Comparison of ENCODE assay signal across 24 mouse cellular contexts in the genomic region with DNA sequence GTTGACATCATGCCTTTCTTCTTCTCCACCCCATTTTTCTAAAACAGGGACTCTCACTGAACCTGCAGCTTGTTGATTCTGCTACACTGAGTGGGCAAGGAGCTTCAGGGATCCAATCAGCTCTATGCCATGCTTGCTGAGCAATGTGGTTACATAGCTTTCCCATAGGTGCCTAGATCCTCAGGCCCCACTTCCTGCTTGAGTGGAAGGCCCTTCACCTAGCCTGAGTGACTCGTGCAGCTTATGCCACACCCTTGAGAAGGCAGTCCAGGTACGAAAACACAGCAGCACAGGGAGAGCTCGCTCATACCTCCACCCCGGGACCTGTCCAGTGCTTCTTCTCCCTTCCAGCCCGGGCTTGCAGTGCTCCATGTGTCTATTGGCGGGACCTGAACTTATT.
DNase-seq lines count a peak whose midpoint lies in the region; ATAC-seq and TF ChIP-seq lines count a peak whose summit lies in the region.
"Had no signal": no experiment of that assay in that cellular context is flagged by ENCODE, and none has a peak within 500 bp of the region (broad histone marks: within the 10 kb centered on the region; RNA-seq: fewer than 3 reads in every experiment).

No protein-coding gene starts in this region.

- no peak for DNase-seq in hindbrain, postnatal 0 days (ENCODE audit: low spot score)
- peak; percentile 86 for DNase-seq in lung, postnatal 0 days (ENCODE audit: low spot score)
- DNase-seq in lung, postnatal 10 days = no peak
- peak; percentile 43 for DNase-seq in stomach, postnatal 0 days (ENCODE audit: low spot score)
- DNase-seq: adrenal gland, adult 8-10 months; adrenal gland, postnatal 25 days; cerebellum, adult 11-12 months; cerebellum, adult 8-10 months; cerebellum, postnatal 10 days; cerebellum, postnatal 36 days; embryo, embryonic 11 days; gastrocnemius, postnatal 10 days; heart, adult 11 months had no signal

- H3K27ac ChIP-seq in hindbrain, embryonic 16.5 days (ENCODE audit: low read depth, low read length) = no peak overlapping the region
- no peak overlapping the region for H3K27ac ChIP-seq in hindbrain, postnatal 0 days
- H3K27ac ChIP-seq in lung, postnatal 0 days (ENCODE audit: low read length) = no peak overlapping the region
- no peak overlapping the region for H3K27ac ChIP-seq in stomach, embryonic 14.5 days (ENCODE audit: low read length)
- no peak overlapping the region for H3K27ac ChIP-seq in stomach, postnatal 0 days (replicated peaks)
- H3K27ac ChIP-seq in liver, embryonic 12.5 days = no peak overlapping the region
- H3K27ac ChIP-seq: embryonic facial prominence, embryonic 10.5 days; forebrain, embryonic 12.5 days; forebrain, embryonic 15.5 days; hindbrain, embryonic 12.5 days had no signal

- peaks cover 21% of the 10 kb centered on the region for H3K36me3 ChIP-seq in hindbrain, embryonic 16.5 days (ENCODE audit: control insufficient read depth, insufficient read depth, low read length)
- H3K36me3 ChIP-seq in hindbrain, postnatal 0 days (ENCODE audit: insufficient read depth, low read length) = peaks cover 18% of the 10 kb centered on the region
- H3K36me3 ChIP-seq in lung, postnatal 0 days (ENCODE audit: insufficient read depth, low read length) = no peaks in the 10 kb centered on the region
- H3K36me3 ChIP-seq in stomach, embryonic 14.5 days (ENCODE audit: control insufficient read depth, insufficient read depth, low read length) = no peaks in the 10 kb centered on the region
- H3K36me3 ChIP-seq in stomach, postnatal 0 days (ENCODE audit: control insufficient read depth, insufficient read depth, low read length) = no peaks in the 10 kb centered on the region
- no peaks in the 10 kb centered on the region for H3K36me3 ChIP-seq in liver, embryonic 12.5 days
- H3K36me3 ChIP-seq: embryonic facial prominence, embryonic 10.5 days; embryonic facial prominence, embryonic 13.5 days; forebrain, embryonic 12.5 days had no signal

- TF ChIP-seq EP300 in lung, postnatal 0 days (IDR thresholded peaks at IDR 0.05) = no peak
- no peak for TF ChIP-seq EP300 in stomach, postnatal 0 days (optimal IDR thresholded peaks at IDR 0.05)

- H3K9ac ChIP-seq in hindbrain, embryonic 16.5 days (ENCODE audit: low read depth, low read length) = no peak overlapping the region
- no peak overlapping the region for H3K9ac ChIP-seq in hindbrain, postnatal 0 days (replicated peaks; ENCODE audit: low read length)
- no peak overlapping the region for H3K9ac ChIP-seq in lung, postnatal 0 days (replicated peaks; ENCODE audit: low read depth)
- H3K9ac ChIP-seq in stomach, embryonic 14.5 days (replicated peaks; ENCODE audit: low read depth, low read length) = no peak overlapping the region
- H3K9ac ChIP-seq in stomach, postnatal 0 days (ENCODE audit: low read length) = no peak overlapping the region
- no peak overlapping the region for H3K9ac ChIP-seq in liver, embryonic 12.5 days
- H3K9ac ChIP-seq: embryonic facial prominence, embryonic 13.5 days; forebrain, embryonic 12.5 days; forebrain, embryonic 15.5 days; hindbrain, embryonic 12.5 days had no signal

- H3K4me2 ChIP-seq in hindbrain, embryonic 16.5 days (ENCODE audit: low read length) = no peak overlapping the region
- no peak overlapping the region for H3K4me2 ChIP-seq in hindbrain, postnatal 0 days (ENCODE audit: low read depth, low read length)
- no peak overlapping the region for H3K4me2 ChIP-seq in lung, postnatal 0 days (replicated peaks; ENCODE audit: low read depth, low read length)
- no peak overlapping the region for H3K4me2 ChIP-seq in stomach, embryonic 14.5 days (replicated peaks; ENCODE audit: low read depth, low read length)
- H3K4me2 ChIP-seq in stomach, postnatal 0 days (replicated peaks; ENCODE audit: low read depth) = no peak overlapping the region
- no peak overlapping the region for H3K4me2 ChIP-seq in liver, embryonic 12.5 days
- H3K4me2 ChIP-seq: embryonic facial prominence, embryonic 13.5 days; forebrain, embryonic 12.5 days; forebrain, embryonic 15.5 days; heart, embryonic 11.5 days; hindbrain, embryonic 12.5 days had no signal

- no peaks in the 10 kb centered on the region for H3K9me3 ChIP-seq in hindbrain, embryonic 16.5 days (ENCODE audit: control insufficient read depth, low read length)
- no peaks in the 10 kb centered on the region for H3K9me3 ChIP-seq in hindbrain, postnatal 0 days (ENCODE audit: low read length)
- H3K9me3 ChIP-seq in lung, postnatal 0 days (ENCODE audit: low read length) = no peaks in the 10 kb centered on the region
- no peaks in the 10 kb centered on the region for H3K9me3 ChIP-seq in stomach, embryonic 14.5 days (ENCODE audit: control insufficient read depth, low read depth, low read length)
- no peaks in the 10 kb centered on the region for H3K9me3 ChIP-seq in stomach, postnatal 0 days (ENCODE audit: control insufficient read depth, low read length)
- H3K9me3 ChIP-seq in liver, embryonic 12.5 days (replicated peaks) = no peaks in the 10 kb centered on the region
- H3K9me3 ChIP-seq: embryonic facial prominence, embryonic 13.5 days; forebrain, embryonic 12.5 days; forebrain, embryonic 15.5 days; hindbrain, embryonic 12.5 days had no signal

- H3K4me1 ChIP-seq in hindbrain, embryonic 16.5 days (ENCODE audit: control insufficient read depth, insufficient read depth, low read depth, low read length) = peaks cover 4% of the 10 kb centered on the region; the same call in 1 of the 2 replicates
- H3K4me1 ChIP-seq in hindbrain, postnatal 0 days (ENCODE audit: insufficient read depth, low read length) = no peaks in the 10 kb centered on the region
- H3K4me1 ChIP-seq in lung, postnatal 0 days (ENCODE audit: insufficient read depth, low read depth, low read length) = no peaks in the 10 kb centered on the region
- H3K4me1 ChIP-seq in stomach, embryonic 14.5 days (ENCODE audit: control insufficient read depth, insufficient read depth, low read length) = no peaks in the 10 kb centered on the region
- no peaks in the 10 kb centered on the region for H3K4me1 ChIP-seq in stomach, postnatal 0 days (replicated peaks; ENCODE audit: control insufficient read depth, insufficient read depth)
- H3K4me1 ChIP-seq in liver, embryonic 12.5 days = peaks cover 4% of the 10 kb centered on the region; the same call in 1 of the 2 replicates

- WGBS in hindbrain, embryonic 16.5 days = 92% methylated on average over 6 of the region's 6 CpGs
- WGBS in hindbrain, postnatal 0 days = 89% methylated on average over 6 of the region's 6 CpGs
- 50% methylated on average over 6 of the region's 6 CpGs for WGBS in lung, postnatal 0 days
- 77% methylated on average over 6 of the region's 6 CpGs for WGBS in stomach, embryonic 14.5 days
- WGBS in stomach, postnatal 0 days = 74% methylated on average over 6 of the region's 6 CpGs
- WGBS in liver, embryonic 12.5 days (ENCODE audit: insufficient replicate concordance) = 66% methylated on average over 6 of the region's 6 CpGs

- H3K4me3 ChIP-seq in hindbrain, embryonic 16.5 days (ENCODE audit: low read length) = no peak overlapping the region
- H3K4me3 ChIP-seq in hindbrain, postnatal 0 days (ENCODE audit: low read length) = no peak overlapping the region
- no peak overlapping the region for H3K4me3 ChIP-seq in lung, postnatal 0 days (ENCODE audit: low read depth, low read length)
- no peak overlapping the region for H3K4me3 ChIP-seq in stomach, embryonic 14.5 days (ENCODE audit: low read depth, low read length)
- no peak overlapping the region for H3K4me3 ChIP-seq in stomach, postnatal 0 days (ENCODE audit: low read depth, low read length)
- no peak overlapping the region for H3K4me3 ChIP-seq in liver, embryonic 12.5 days
- H3K4me3 ChIP-seq: embryonic facial prominence, embryonic 10.5 days; embryonic facial prominence, embryonic 13.5 days; erythroblast, embryonic 14.5 days; forebrain, embryonic 12.5 days; forebrain, embryonic 15.5 days; hindbrain, embryonic 12.5 days had no signal

- H3K27me3 ChIP-seq in hindbrain, embryonic 16.5 days (replicated peaks; ENCODE audit: control insufficient read depth, insufficient read depth, low read length) = no peaks in the 10 kb centered on the region
- H3K27me3 ChIP-seq in hindbrain, postnatal 0 days (ENCODE audit: insufficient read depth, low read length) = no peaks in the 10 kb centered on the region
- no peaks in the 10 kb centered on the region for H3K27me3 ChIP-seq in lung, postnatal 0 days (replicated peaks; ENCODE audit: insufficient read depth, low read length)
- H3K27me3 ChIP-seq in stomach, embryonic 14.5 days (ENCODE audit: control insufficient read depth, insufficient read depth, low read length) = no peaks in the 10 kb centered on the region
- no peaks in the 10 kb centered on the region for H3K27me3 ChIP-seq in stomach, postnatal 0 days (ENCODE audit: control insufficient read depth, insufficient read depth, low read length)
- H3K27me3 ChIP-seq in liver, embryonic 12.5 days (replicated peaks) = no peaks in the 10 kb centered on the region; the same call in 1 of the 2 replicates
- H3K27me3 ChIP-seq: embryonic facial prominence, embryonic 13.5 days; forebrain, embryonic 12.5 days; forebrain, embryonic 15.5 days; hindbrain, embryonic 12.5 days had no signal

- ATAC-seq in hindbrain, embryonic 16.5 days = 0 out of 2 replicates have a peak, but pooled peaks have one; percentile 16
- no peak for ATAC-seq in hindbrain, postnatal 0 days
- ATAC-seq in lung, postnatal 0 days = peak; percentile 97
- 0 out of 2 replicates have a peak, but pooled peaks have one; percentile 34 for ATAC-seq in stomach, embryonic 14.5 days (ENCODE audit: insufficient number of reproducible peaks, insufficient read depth, low FRiP score, low read depth)
- peak; percentile 92 for ATAC-seq in stomach, postnatal 0 days (ENCODE audit: low FRiP score, low TSS enrichment)
- no peak for ATAC-seq in liver, embryonic 12.5 days
- ATAC-seq: activated CD4-positive, CD25-positive, alpha-beta regulatory T cell, adult 4 months; forebrain, embryonic 15.5 days had no signal

- no peak for TF ChIP-seq CTCF in hindbrain, postnatal 0 days (IDR thresholded peaks at IDR 0.05; ENCODE audit: low read depth)
- no peak for TF ChIP-seq CTCF in lung, postnatal 0 days (IDR thresholded peaks at IDR 0.05)
- TF ChIP-seq CTCF in stomach, postnatal 0 days (IDR thresholded peaks at IDR 0.05; ENCODE audit: low read depth) = no peak

Comparison
In these comparisons a context has a peak if more than half of its experiments do, and no peak if none do; other contexts are left out.
1. ATAC-seq: peak in hindbrain, embryonic 16.5 days (single experiment), lung, postnatal 0 days (single experiment), stomach, embryonic 14.5 days (single experiment) and stomach, postnatal 0 days (single experiment); none in hindbrain, postnatal 0 days (single experiment) and liver, embryonic 12.5 days (single experiment).
2. DNase-seq: peak in lung, postnatal 0 days (single experiment) and stomach, postnatal 0 days (single experiment); none in hindbrain, postnatal 0 days (single experiment) and lung, postnatal 10 days (single experiment).